Comparison of ENCODE assay signal across 14 mouse cellular contexts in genomic region chr1:104936966-104937365, GRCm38 (mm10).
DNase-seq lines count a peak whose midpoint lies in the region.
"Had no signal": no experiment of that assay in that cellular context is flagged by ENCODE, and none has a peak within 500 bp of the region (broad histone marks: within the 10 kb centered on the region; RNA-seq: fewer than 3 reads in every experiment).

No protein-coding gene starts in this region.

- peak; percentile 83 for DNase-seq in fat pad, adult 2 months (ENCODE audit: extremely low read depth, low read depth, low spot score)
- peak; percentile 90 for DNase-seq in gonadal fat pad, adult 2 months (ENCODE audit: low read depth)
- DNase-seq in cerebellum, adult 8-10 months = no peak
- no peak for DNase-seq in urinary bladder, postnatal 36 days (ENCODE audit: low spot score in 2 of 2)
- DNase-seq: adrenal gland, adult 2 months; adrenal gland, adult 8-10 months; adrenal gland, postnatal 10 days; adrenal gland, postnatal 14 days; adrenal gland, postnatal 25 days; adrenal gland, postnatal 36 days; B cell, adult 2 months; cerebellum, adult 11 months; cerebellum, adult 11-12 months; cerebellum, adult 18-20 months had no signal

Comparison
In these comparisons a context has a peak if more than half of its experiments do, and no peak if none do; other contexts are left out.
1. DNase-seq: peak in fat pad, adult 2 months (single experiment) and gonadal fat pad, adult 2 months (single experiment); none in cerebellum, adult 8-10 months (single experiment) and urinary bladder, postnatal 36 days (0 of 2).